Mouse (Mus musculus): Measurements from ENCODE around the gene Rps6kl1.

Gene Rps6kl1

GRCm38 (mm10) chr12:85141096-85141495 lies 10.0 kb downstream of the Rps6kl1 start:
- no peak for DNase-seq (ENCODE audit: low spot score in 2 of 2)

- DNase-seq (ENCODE audit: low spot score in 2 of 2): no peak
These were observed 10.9 kb downstream of the Rps6kl1 start for GRCm38 (mm10) chr12:85140036-85140701.

GRCm38 (mm10) chr12:85136627-85137026 lies 14.4 kb downstream of the Rps6kl1 start:
- DNase-seq (ENCODE audit: low spot score in 2 of 2): no peak

- DNase-seq (ENCODE audit: low spot score in 2 of 2): no peak
These were observed 15.3 kb downstream of the Rps6kl1 start for GRCm38 (mm10) chr12:85135513-85136470.

GRCm38 (mm10) chr12:85134043-85134794 lies 16.8 kb downstream of the Rps6kl1 start:
- no peak for DNase-seq (ENCODE audit: low spot score in 2 of 2)

GRCm38 (mm10) chr12:85131361-85131760 lies 19.7 kb downstream of the Rps6kl1 start:
- no peak for DNase-seq (ENCODE audit: low spot score in 2 of 2)

- no peak for DNase-seq (ENCODE audit: low spot score in 2 of 2)
These were observed 21.6 kb downstream of the Rps6kl1 start for GRCm38 (mm10) chr12:85129426-85129978.

- DNase-seq (ENCODE audit: low spot score in 2 of 2): no peak
These were observed 24.0 kb downstream of the Rps6kl1 start for GRCm38 (mm10) chr12:85126986-85127603.

- no peak for DNase-seq (ENCODE audit: low spot score in 2 of 2)
These were observed 26.3 kb downstream of the Rps6kl1 start for GRCm38 (mm10) chr12:85124751-85125150.

- no peak for DNase-seq (ENCODE audit: low spot score in 2 of 2)
These were observed 27.4 kb downstream of the Rps6kl1 start for GRCm38 (mm10) chr12:85123645-85124044.

- DNase-seq (ENCODE audit: low spot score in 2 of 2): no peak
These were observed 27.9 kb downstream of the Rps6kl1 start for GRCm38 (mm10) chr12:85123108-85123530.

GRCm38 (mm10) chr12:85121806-85122459 lies 29.1 kb downstream of the Rps6kl1 start:
- no peak for DNase-seq (ENCODE audit: low spot score in 2 of 2)

- DNase-seq (ENCODE audit: low spot score in 2 of 2): no peak
These were observed 35.4 kb downstream of the Rps6kl1 start for GRCm38 (mm10) chr12:85115678-85116077.

- no peak for DNase-seq (ENCODE audit: low spot score in 2 of 2)
These were observed 37.1 kb downstream of the Rps6kl1 start for GRCm38 (mm10) chr12:85113917-85114316.

- DNase-seq (ENCODE audit: low spot score in 2 of 2): no peak
These were observed 37.7 kb downstream of the Rps6kl1 start for GRCm38 (mm10) chr12:85113337-85113736.

- DNase-seq (ENCODE audit: low spot score in 2 of 2): no peak
These were observed 38.4 kb downstream of the Rps6kl1 start for GRCm38 (mm10) chr12:85112550-85113251.

GRCm38 (mm10) chr12:85110698-85111592 lies 40.1 kb downstream of the Rps6kl1 start, which contains the start of the genes Prox2 and Dlst:
Prox2 (minus strand) TSS chr12:85110759.
Dlst (plus strand) TSS chr12:85110833.
- peak; percentile 78 to 80 for DNase-seq (ENCODE audit: low spot score in 2 of 2)

- DNase-seq (ENCODE audit: low spot score in 2 of 2): no peak
These were observed 40.9 kb downstream of the Rps6kl1 start for GRCm38 (mm10) chr12:85110011-85110697.

Measured in frontal cortex, postnatal 25 days (tissue).